Mouse (Mus musculus) hindbrain, embryonic 16.5 days (tissue): Measurements from ENCODE around the gene Ambra1. TPM values are rescaled to one million over a fixed set of nuclear protein-coding genes. Genes with fewer than 3 reads are reported as not detected.

Source experiments
- ATAC-seq: fragments of 200-750 bp; cut with Nextera tagmentation; 2 replicates; pipeline ENCODE4 v1.8.0; 2017; ENCODE audit warnings: moderate TSS enrichment, moderate library complexity
- H3K27ac ChIP-seq: fragments of 300-500 bp; sonication (generic); 2 replicates; pipeline ENCODE4 v1.5.1; 2014; ENCODE audit warnings: low read depth, mild to moderate bottlenecking, control low read depth, low read length, moderate library complexity
- H3K27me3 ChIP-seq: fragments of 300-500 bp; sonication (generic); replicated peaks from 2 replicates; pipeline ENCODE4 v1.6.1; 2014; ENCODE audit warnings: low read length; ENCODE audit not compliant: control insufficient read depth, insufficient read depth
- H3K36me3 ChIP-seq: fragments of 300-500 bp; sonication (generic); 2 replicates; pipeline ENCODE4 v1.6.1; 2014; ENCODE audit warnings: mild to moderate bottlenecking, low read length, moderate library complexity, mixed read lengths; ENCODE audit not compliant: control insufficient read depth, insufficient read depth
- H3K4me1 ChIP-seq: fragments of 300-500 bp; sonication (generic); 2 replicates; pipeline ENCODE4 v1.6.1; 2014; ENCODE audit warnings: low read depth, low read length; ENCODE audit not compliant: control insufficient read depth, insufficient read depth
- H3K4me2 ChIP-seq: fragments of 300-500 bp; sonication (generic); 2 replicates; pipeline ENCODE4 v1.6.1; 2014; ENCODE audit warnings: mild to moderate bottlenecking, low read length, control low read depth, moderate library complexity
- H3K4me3 ChIP-seq: fragments of 300-500 bp; sonication (generic); 2 replicates; pipeline ENCODE4 v1.5.1; 2014; ENCODE audit warnings: mild to moderate bottlenecking, low read length, control low read depth, moderate library complexity
- H3K9ac ChIP-seq: fragments of 300-500 bp; sonication (generic); 2 replicates; pipeline ENCODE4 v1.6.1; 2014; ENCODE audit warnings: low read depth, mild to moderate bottlenecking, control low read depth, low read length, moderate library complexity
- H3K9me3 ChIP-seq: fragments of 300-500 bp; sonication (generic); 2 replicates; pipeline ENCODE4 v1.6.1; 2014; ENCODE audit warnings: mild to moderate bottlenecking, low read length, moderate library complexity; ENCODE audit not compliant: control insufficient read depth
- WGBS: fragments of 180-500 bp; shearing (Covaris S2); extraction: QIAGEN DNeasy Blood & Tissue Kit; methylation state at CpG from one replicate; pipeline ENCODE4 v1.1.7; 2014; 5-methylcytosine and 5-hydroxymethylcytosine counted together
- polyA plus RNA-seq: library from polyadenylated mRNA; unstranded; fragments of >200 nt; fragmentation: Nextera tagmentation; extraction: Ambion mirVana; gene quantifications from 2 replicates; pipeline ENCODE4 v1.2.1, GENCODE M21; 2015

Gene Ambra1
- polyA plus RNA-seq, 1 experiment from 2014 or later = 20.8 TPM

DNA sequence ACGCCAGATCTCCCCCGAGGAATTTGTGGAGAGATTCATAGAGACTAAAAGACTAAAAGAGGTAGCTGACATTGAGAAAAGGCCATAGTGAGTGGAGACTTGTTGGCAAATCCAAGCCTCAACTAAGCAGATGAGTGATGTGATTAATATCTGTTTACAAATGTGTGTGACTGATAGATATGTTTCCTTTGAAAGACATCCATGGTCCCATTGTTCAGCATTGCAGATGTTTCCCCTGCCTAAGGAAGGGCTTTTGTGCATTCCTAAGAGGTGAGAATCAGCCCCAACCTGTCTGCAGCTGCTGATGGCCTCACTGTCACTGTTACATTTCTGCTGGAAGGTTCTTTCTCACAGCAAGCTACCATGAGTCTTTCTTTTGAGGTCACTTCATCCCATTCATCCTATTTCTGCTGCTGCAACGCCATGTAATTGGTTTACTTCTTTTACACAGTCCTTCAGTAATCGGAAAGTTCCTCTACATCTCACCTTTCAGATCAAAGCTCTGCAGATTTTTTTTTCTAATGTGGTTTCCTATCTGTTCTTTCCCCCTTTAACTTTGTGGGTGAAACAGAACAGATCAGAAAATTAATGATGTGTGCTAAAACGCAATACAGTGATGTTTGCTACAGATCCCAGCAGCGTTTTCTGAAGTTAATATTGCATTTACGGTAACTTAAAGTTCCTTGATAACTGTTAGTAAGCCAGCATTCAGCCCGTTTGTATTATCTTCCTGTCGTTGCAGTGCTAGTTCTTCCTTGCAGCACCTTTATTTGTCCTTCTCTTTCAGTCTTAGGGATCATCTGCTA is 146.3 kb downstream of the Ambra1 start:
- Histone ChIP-seq H3K27ac (no peak overlapping the region), H3K4me1 (no peaks in the 10 kb centered on the region), H3K27me3 (no peaks in the 10 kb centered on the region), H3K9me3 (no peaks in the 10 kb centered on the region), H3K9ac (no peak overlapping the region), H3K4me2 (no peak overlapping the region), H3K36me3 (no peaks in the 10 kb centered on the region), H3K4me3 (no peak overlapping the region)
- whole genome bisulfite sequencing = 86% methylated on average over 9 of the region's 9 CpGs
- no peak for ATAC-seq

DNA sequence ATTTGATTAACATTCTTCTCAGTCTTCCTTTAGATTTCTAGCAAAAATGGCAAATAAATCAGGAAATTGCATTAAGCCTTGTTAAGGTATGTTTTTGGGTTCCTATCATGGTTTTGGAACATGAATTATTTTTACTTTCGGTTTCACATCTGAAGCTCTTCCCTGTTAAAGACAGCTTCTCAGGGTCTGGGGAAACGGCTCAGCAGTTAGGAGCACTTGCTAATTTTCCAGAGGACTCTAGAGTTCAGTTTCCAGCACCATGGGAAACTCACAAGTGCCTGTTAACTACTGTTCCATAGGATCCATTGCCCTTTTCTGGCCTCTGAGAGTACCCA is 146.8 kb downstream of the Ambra1 start:
- H3K4me1 ChIP-seq = no peaks in the 10 kb centered on the region
- WGBS = 92% methylated on average over 2 of the region's 2 CpGs
- ATAC-seq = no peak

DNA sequence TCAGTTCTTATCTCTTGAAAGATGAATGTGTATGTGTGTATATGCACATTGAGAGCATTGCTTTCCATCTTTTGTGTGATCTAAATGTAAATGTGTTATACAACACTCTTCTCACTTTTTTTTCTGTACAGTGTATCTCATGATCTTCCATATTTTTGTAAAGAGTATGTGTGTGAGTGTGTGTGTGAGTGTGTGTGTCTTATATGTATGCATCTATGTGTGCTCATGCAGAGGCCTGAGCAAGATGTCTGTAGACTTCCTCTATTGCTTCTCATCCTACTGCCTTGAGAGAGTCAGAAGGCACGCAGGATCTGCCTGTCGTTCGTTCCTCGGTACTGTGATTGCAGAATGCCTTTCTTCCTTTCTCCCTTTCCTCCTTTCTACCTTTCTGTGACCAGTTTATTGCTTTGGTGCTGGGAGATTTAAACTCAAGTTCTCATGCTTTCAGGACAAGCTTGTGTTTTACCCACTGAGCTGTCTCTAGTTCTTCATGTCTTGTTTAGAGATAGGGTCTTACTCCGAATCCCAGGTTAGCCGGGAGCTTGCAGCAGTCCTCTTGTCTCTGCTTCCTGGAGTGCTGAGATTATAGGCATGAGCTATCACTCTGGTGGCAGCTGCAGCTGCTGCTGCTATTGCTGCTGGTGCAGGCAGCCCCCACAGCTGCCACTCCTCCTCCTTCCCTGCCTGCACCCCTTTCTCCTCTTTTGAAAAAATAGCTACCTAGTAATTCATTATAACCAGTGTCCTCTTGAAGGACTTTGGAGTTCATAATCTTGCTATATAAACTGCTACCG is 148.7 kb downstream of the Ambra1 start:
- H3K36me3 ChIP-seq = no peaks in the 10 kb centered on the region
- 74% methylated on average over 7 of the region's 7 CpGs for WGBS
- no peaks in the 10 kb centered on the region for H3K4me1 ChIP-seq
- H3K4me3 ChIP-seq = no peak overlapping the region
- no peak overlapping the region for H3K9ac ChIP-seq
- ATAC-seq = no peak
- no peaks in the 10 kb centered on the region for H3K27me3 ChIP-seq
- no peak overlapping the region for H3K4me2 ChIP-seq
- no peak overlapping the region for H3K27ac ChIP-seq
- no peaks in the 10 kb centered on the region for H3K9me3 ChIP-seq

More for the DNA sequence above, 146.8 kb downstream of the Ambra1 start:
- Histone ChIP-seq H3K9ac (no peak overlapping the region), H3K4me3 (no peak overlapping the region), H3K27ac (no peak overlapping the region), H3K4me2 (no peak overlapping the region), H3K9me3 (no peaks in the 10 kb centered on the region), H3K36me3 (no peaks in the 10 kb centered on the region), H3K27me3 (no peaks in the 10 kb centered on the region)

DNA sequence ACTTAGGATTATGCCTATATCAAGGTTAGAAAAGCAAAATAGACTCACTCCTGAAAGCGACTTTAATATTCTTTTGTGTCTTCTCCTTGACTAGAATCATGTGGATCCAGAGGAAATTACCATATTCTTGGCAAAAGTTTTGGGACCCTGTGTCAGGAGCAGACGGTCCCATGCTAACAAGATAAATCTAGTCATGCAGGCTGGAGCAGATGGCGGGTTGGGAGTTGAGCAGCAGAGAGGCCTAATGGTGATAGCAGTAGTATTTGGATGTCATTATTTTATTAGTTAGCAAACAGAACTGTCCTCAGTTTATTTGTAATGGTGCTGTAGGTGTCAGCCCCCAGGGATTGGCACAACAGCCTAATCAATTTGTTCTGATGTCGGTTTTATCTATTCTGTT is 154.0 kb downstream of the Ambra1 start:
- H3K4me2 ChIP-seq = no peak overlapping the region
- no peak overlapping the region for H3K9ac ChIP-seq
- H3K9me3 ChIP-seq = no peaks in the 10 kb centered on the region
- peaks cover 5% of the 10 kb centered on the region; the same call in 1 of the 2 replicates for H3K36me3 ChIP-seq
- peak; percentile 52; the same call in 1 of the 2 replicates for ATAC-seq
- H3K27ac ChIP-seq = no peak overlapping the region
- H3K27me3 ChIP-seq = no peaks in the 10 kb centered on the region
- 72% methylated on average over 4 of the region's 4 CpGs for WGBS
- no peaks in the 10 kb centered on the region for H3K4me1 ChIP-seq
- no peak overlapping the region for H3K4me3 ChIP-seq

DNA sequence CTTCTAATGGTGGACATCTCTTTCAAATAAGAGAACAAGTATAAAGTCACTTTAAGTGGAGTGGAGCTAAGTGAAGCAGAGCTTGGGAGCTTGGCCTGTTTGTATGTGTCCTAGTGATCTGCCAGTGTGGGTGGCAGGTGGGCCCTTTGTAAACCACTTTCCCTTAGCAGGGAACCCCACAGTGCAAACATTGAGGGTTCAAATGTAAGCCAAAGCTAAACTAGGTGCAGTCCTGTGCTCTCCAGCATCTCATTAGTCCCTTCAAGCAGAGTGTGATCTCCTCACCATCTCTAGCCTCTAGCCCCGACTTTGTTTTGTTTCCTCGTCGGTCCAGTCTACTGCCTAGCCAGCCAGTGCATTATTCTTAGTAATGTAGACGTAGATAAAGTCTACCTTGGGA is 154.7 kb downstream of the Ambra1 start:
- Histone ChIP-seq H3K27me3 (no peaks in the 10 kb centered on the region), H3K4me1 (no peaks in the 10 kb centered on the region), H3K36me3 (peaks cover 5% of the 10 kb centered on the region; the same call in 1 of the 2 replicates), H3K27ac (no peak overlapping the region), H3K4me2 (no peak overlapping the region), H3K9ac (no peak overlapping the region), H3K9me3 (no peaks in the 10 kb centered on the region), H3K4me3 (no peak overlapping the region)
- WGBS = 78% methylated on average over 4 of the region's 4 CpGs
- no peak for ATAC-seq

DNA sequence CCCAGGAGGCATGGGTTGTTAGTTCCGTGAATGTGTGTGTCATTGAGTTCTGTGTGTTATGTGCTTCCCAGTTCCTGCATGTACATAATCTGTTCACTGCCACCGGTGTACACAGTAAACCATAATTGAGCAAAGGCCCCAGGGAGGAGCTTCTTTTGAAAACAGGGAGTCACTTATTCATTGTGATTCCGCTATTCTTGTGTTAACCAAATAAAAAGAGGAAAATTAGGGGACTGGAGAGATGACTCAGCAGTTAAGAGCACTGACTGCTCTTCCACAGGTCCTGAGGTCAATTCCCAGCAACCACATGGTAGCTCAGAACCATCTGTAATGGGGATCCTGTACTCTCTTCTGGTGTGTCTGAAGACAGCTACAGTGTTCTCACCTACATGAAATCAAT is 164.8 kb downstream of the Ambra1 start:
- Histone ChIP-seq H3K4me3 (no peak overlapping the region), H3K27ac (no peak overlapping the region), H3K4me1 (no peaks in the 10 kb centered on the region), H3K4me2 (no peak overlapping the region), H3K9me3 (no peaks in the 10 kb centered on the region), H3K27me3 (no peaks in the 10 kb centered on the region), H3K36me3 (no peaks in the 10 kb centered on the region), H3K9ac (no peak overlapping the region)
- 80% methylated on average over 3 of the region's 3 CpGs for WGBS
- no peak for ATAC-seq

DNA sequence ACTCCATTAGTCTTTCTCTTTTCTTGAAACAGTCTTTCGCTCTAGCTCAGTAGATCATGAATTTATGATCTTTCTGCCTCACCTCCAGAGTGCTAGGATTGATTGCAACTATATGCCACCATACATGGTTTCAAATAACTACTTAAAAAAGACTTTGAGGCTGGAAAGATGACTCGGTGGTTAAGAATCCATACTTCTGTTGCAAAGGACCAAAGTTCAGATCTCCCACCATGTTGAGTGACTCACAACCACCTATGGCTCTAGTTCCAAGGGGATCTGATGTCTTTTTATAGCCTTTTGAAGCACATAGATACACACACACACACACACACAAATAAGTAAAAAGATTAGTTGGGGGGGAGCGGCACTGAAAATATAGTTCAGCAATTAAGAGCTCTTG is 165.5 kb downstream of the Ambra1 start:
- 92% methylated on average over 3 of the region's 3 CpGs for WGBS
- Histone ChIP-seq H3K4me1 (no peaks in the 10 kb centered on the region), H3K27me3 (no peaks in the 10 kb centered on the region), H3K4me2 (no peak overlapping the region), H3K9ac (no peak overlapping the region), H3K9me3 (no peaks in the 10 kb centered on the region), H3K27ac (no peak overlapping the region), H3K4me3 (no peak overlapping the region), H3K36me3 (peaks cover under 1% of the 10 kb centered on the region; the same call in 1 of the 2 replicates)
- no peak for ATAC-seq

DNA sequence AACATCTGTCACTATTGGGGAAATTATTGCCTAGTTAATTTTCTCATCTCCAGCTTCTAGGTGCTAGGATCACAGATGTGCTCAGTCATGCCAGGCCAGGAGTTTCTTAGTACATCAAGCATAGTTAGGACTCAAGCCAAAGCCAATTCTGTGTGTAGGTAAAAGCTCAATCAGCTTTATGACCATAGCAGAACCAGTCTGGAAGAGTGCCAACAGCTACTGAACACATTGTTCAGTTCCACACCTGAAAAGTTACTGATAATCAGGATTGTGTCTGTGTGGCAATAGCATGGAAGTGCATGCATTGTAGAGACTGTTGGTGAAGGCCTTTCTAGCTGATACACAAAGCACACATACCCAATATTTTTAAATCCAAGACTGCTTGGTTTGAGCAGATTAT is 168.0 kb downstream of the Ambra1 start:
- H3K36me3 ChIP-seq = peaks cover 2% of the 10 kb centered on the region; the same call in 1 of the 2 replicates
- ATAC-seq = no peak
- no peak overlapping the region for H3K27ac ChIP-seq
- no peaks in the 10 kb centered on the region for H3K9me3 ChIP-seq
- no peaks in the 10 kb centered on the region for H3K27me3 ChIP-seq
- no peak overlapping the region for H3K4me2 ChIP-seq
- H3K4me3 ChIP-seq = no peak overlapping the region
- H3K9ac ChIP-seq = no peak overlapping the region
- no peaks in the 10 kb centered on the region for H3K4me1 ChIP-seq

DNA sequence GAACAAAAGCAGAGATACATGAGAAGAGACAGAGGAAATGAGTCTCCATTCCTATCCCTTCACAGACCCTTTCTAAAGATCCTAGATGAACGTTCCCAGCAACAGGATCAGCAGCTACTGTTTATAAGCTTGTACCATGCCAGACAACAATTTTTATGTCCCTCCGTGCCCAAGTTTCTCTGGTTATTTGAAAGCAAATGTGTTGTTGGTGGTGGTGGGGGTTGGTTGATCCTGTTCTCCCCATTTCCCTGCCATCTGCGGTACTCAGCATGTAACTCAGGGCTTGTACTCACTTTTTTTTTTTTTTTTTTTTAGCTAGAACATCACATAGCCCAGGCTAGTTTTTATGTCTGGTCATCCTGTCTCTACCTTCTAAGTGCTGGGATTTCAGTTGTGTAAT is 169.2 kb downstream of the Ambra1 start:
- no peak overlapping the region for H3K4me3 ChIP-seq
- H3K9ac ChIP-seq = no peak overlapping the region
- 87% methylated on average over 3 of the region's 3 CpGs for WGBS
- no peaks in the 10 kb centered on the region for H3K27me3 ChIP-seq
- peaks cover 2% of the 10 kb centered on the region; the same call in 1 of the 2 replicates for H3K36me3 ChIP-seq
- H3K4me2 ChIP-seq = no peak overlapping the region
- ATAC-seq = no peak
- H3K9me3 ChIP-seq = no peaks in the 10 kb centered on the region
- H3K4me1 ChIP-seq = no peaks in the 10 kb centered on the region
- H3K27ac ChIP-seq = no peak overlapping the region
